Mouse (Mus musculus) MEL (cell line): ENCODE results near the gene Sgk2. TPM values are rescaled to one million over a fixed set of nuclear protein-coding genes. Genes with fewer than 3 reads are reported as not detected.

Experiments
- DNase-seq: peaks from one replicate; pipeline ENCODE4 v3.0.0; 2011; ENCODE audit warnings: low read depth, low spot score
- H3K27ac ChIP-seq: 2 replicates; pipeline ENCODE4 v1.5.1; 2012; ENCODE audit warnings: low read depth, mild to moderate bottlenecking, control low read depth, low read length, moderate library complexity; ENCODE audit not compliant: control insufficient read depth
- H3K27me3 ChIP-seq, 2 experiments: fragments of 150-350 bp in 1 of 2; sonication (generic) in 1 of 2; 2 replicates each; pipeline ENCODE4 v1.6.1; 2012; ENCODE audit warnings: low read length in 2 of 2, mild to moderate bottlenecking in 2 of 2, improper control_type of control experiment in 1 of 2, moderate library complexity in 1 of 2; ENCODE audit not compliant: insufficient read depth in 2 of 2, control insufficient read depth in 1 of 2
- H3K36me3 ChIP-seq, 2 experiments: 2 replicates each; pipeline ENCODE4 v1.6.1; 2012 to 2014; ENCODE audit warnings: low read length in 2 of 2, improper control_type of control experiment in 1 of 2, inconsistent platforms in 1 of 2, mild to moderate bottlenecking in 1 of 2; ENCODE audit not compliant: insufficient read depth in 2 of 2, control insufficient read depth in 1 of 2
- H3K4me1 ChIP-seq, 2 experiments: fragments of 150-350 bp in 1 of 2; sonication (generic) in 1 of 2; 2 replicates each; pipeline ENCODE4 v1.6.1; 2012; ENCODE audit warnings: low read length in 2 of 2, improper control_type of control experiment in 1 of 2, mild to moderate bottlenecking in 1 of 2; ENCODE audit not compliant: insufficient read depth in 2 of 2, control insufficient read depth in 1 of 2
- H3K4me3 ChIP-seq, 2 experiments: fragments of 150-350 bp in 1 of 2; sonication (generic) in 1 of 2; 2 replicates each; pipeline ENCODE4 v1.5.1; 2012; ENCODE audit warnings: low read depth in 2 of 2, low read length in 2 of 2, mild to moderate bottlenecking in 2 of 2, moderate library complexity in 2 of 2, control low read depth in 1 of 2, improper control_type of control experiment in 1 of 2; ENCODE audit not compliant: control insufficient read depth in 1 of 2, insufficient read depth in 1 of 2
- H3K79me2 ChIP-seq: 2 replicates; pipeline ENCODE4 v1.6.1; 2012; ENCODE audit warnings: mild to moderate bottlenecking, low read length, moderate library complexity; ENCODE audit not compliant: control insufficient read depth, poor library complexity, insufficient read depth
- H3K9ac ChIP-seq: 2 replicates; pipeline ENCODE4 v1.6.1; 2012; ENCODE audit warnings: low read depth, mild to moderate bottlenecking, control low read depth, low read length, moderate library complexity; ENCODE audit not compliant: control insufficient read depth, poor library complexity, severe bottlenecking
- H3K9me3 ChIP-seq: fragments of 150-350 bp; sonication (generic); replicated peaks from 2 replicates; pipeline ENCODE4 v1.6.1; 2012; ENCODE audit warnings: mild to moderate bottlenecking, low read length, improper control_type of control experiment, moderate library complexity; ENCODE audit not compliant: insufficient read depth
- BHLHE40 ChIP-seq: IDR thresholded peaks from 2 replicates; pipeline ENCODE4 v1.6.1; 2012; ENCODE audit warnings: low read depth, mild to moderate bottlenecking, inconsistent platforms, low read length, improper control_type of control experiment, borderline replicate concordance
- CHD2 ChIP-seq: IDR thresholded peaks from 2 replicates; pipeline ENCODE4 v1.6.1; 2011; ENCODE audit warnings: low read length, improper control_type of control experiment
- CTCF ChIP-seq, 3 experiments: IDR thresholded peaks in 2 of 3; conservative IDR thresholded peaks in 1 of 3; 2 replicates each; pipeline ENCODE4 v1.5.1; 2011 to 2012; ENCODE audit warnings: low read length in 3 of 3, low read depth in 2 of 3, mild to moderate bottlenecking in 2 of 3, improper control_type of control experiment in 1 of 3, inconsistent platforms in 1 of 3, mixed read lengths in 1 of 3, moderate library complexity in 1 of 3; ENCODE audit not compliant: control insufficient read depth in 1 of 3, insufficient read depth in 1 of 3, poor library complexity in 1 of 3, severe bottlenecking in 1 of 3
- E2F4 ChIP-seq: IDR thresholded peaks from 2 replicates; pipeline ENCODE4 v1.6.1; 2011; ENCODE audit warnings: low read depth, low read length, improper control_type of control experiment, borderline replicate concordance
- ETS1 ChIP-seq: IDR thresholded peaks from 2 replicates; pipeline ENCODE4 v1.6.1; 2012; ENCODE audit warnings: low read depth, mild to moderate bottlenecking, inconsistent platforms, low read length, improper control_type of control experiment, moderate library complexity
- GATA1 ChIP-seq: IDR thresholded peaks from 2 replicates; pipeline ENCODE4 v1.6.1; 2011; ENCODE audit warnings: low read depth, low read length, improper control_type of control experiment
- JUND ChIP-seq: IDR thresholded peaks from 2 replicates; pipeline ENCODE4 v1.6.1; 2011; ENCODE audit warnings: low read depth, mild to moderate bottlenecking, improper control_type of control experiment, low read length
- KAT2A ChIP-seq: conservative IDR thresholded peaks from 2 replicates; pipeline ENCODE4 v1.6.1; 2012; ENCODE audit warnings: low read depth, low read length, improper control_type of control experiment, inconsistent platforms
- MXI1 ChIP-seq: IDR thresholded peaks from 2 replicates; pipeline ENCODE4 v1.6.1; 2011; ENCODE audit warnings: mild to moderate bottlenecking, low read depth, low read length, improper control_type of control experiment
- MYC ChIP-seq: IDR thresholded peaks from 2 replicates; pipeline ENCODE4 v1.6.1; 2011; ENCODE audit warnings: low read depth, mild to moderate bottlenecking, low read length, improper control_type of control experiment, moderate library complexity
- NELFE ChIP-seq: IDR thresholded peaks from 2 replicates; pipeline ENCODE4 v1.6.1; 2011; ENCODE audit warnings: low read depth, low read length, improper control_type of control experiment
- NRF1 ChIP-seq: IDR thresholded peaks from 2 replicates; pipeline ENCODE4 v1.6.1; 2014; ENCODE audit warnings: low read depth, mild to moderate bottlenecking, inconsistent platforms, low read length, improper control_type of control experiment, moderate library complexity; ENCODE audit not compliant: poor library complexity, insufficient read depth, severe bottlenecking
- POLR2A ChIP-seq, 2 experiments: IDR thresholded peaks; 2 replicates each; pipeline ENCODE4 v1.6.1; 2011 to 2012; ENCODE audit warnings: low read length in 2 of 2, mild to moderate bottlenecking in 2 of 2, control low read depth in 1 of 2, improper control_type of control experiment in 1 of 2, low read depth in 1 of 2, moderate library complexity in 1 of 2; ENCODE audit not compliant: control insufficient read depth in 1 of 2, insufficient read depth in 1 of 2, poor library complexity in 1 of 2
- RAD21 ChIP-seq: IDR thresholded peaks from 2 replicates; pipeline ENCODE4 v1.6.1; 2011; ENCODE audit warnings: mild to moderate bottlenecking, low read depth, low read length, improper control_type of control experiment
- RCOR1 ChIP-seq: IDR thresholded peaks from 2 replicates; pipeline ENCODE4 v1.6.1; 2012; ENCODE audit warnings: low read depth, mild to moderate bottlenecking, inconsistent platforms, low read length, improper control_type of control experiment
- SIN3A ChIP-seq: IDR thresholded peaks from 2 replicates; pipeline ENCODE4 v1.6.1; 2012; ENCODE audit warnings: low read length, improper control_type of control experiment, inconsistent platforms
- TAL1 ChIP-seq: IDR thresholded peaks from 2 replicates; pipeline ENCODE4 v1.6.1; 2012; ENCODE audit warnings: mild to moderate bottlenecking, inconsistent platforms, low read length, moderate library complexity, mixed read lengths
- TBP ChIP-seq: IDR thresholded peaks from 2 replicates; pipeline ENCODE4 v1.8.0; 2011; ENCODE audit warnings: low read depth, low read length, improper control_type of control experiment
- UBTF ChIP-seq: IDR thresholded peaks from 2 replicates; pipeline ENCODE4 v1.6.1; 2012; ENCODE audit warnings: low read depth, mild to moderate bottlenecking, inconsistent platforms, low read length, improper control_type of control experiment, moderate library complexity, borderline replicate concordance; ENCODE audit not compliant: insufficient read depth
- USF1 ChIP-seq: IDR thresholded peaks from 2 replicates; pipeline ENCODE4 v1.6.1; 2014; ENCODE audit warnings: low read depth, mild to moderate bottlenecking, inconsistent platforms, low read length, improper control_type of control experiment, moderate library complexity
- USF2 ChIP-seq, 2 experiments: IDR thresholded peaks; 2 replicates each; pipeline ENCODE4 v1.6.1; 2011 to 2012; ENCODE audit warnings: improper control_type of control experiment in 2 of 2, low read length in 2 of 2, borderline replicate concordance in 1 of 2, inconsistent platforms in 1 of 2, low read depth in 1 of 2, mild to moderate bottlenecking in 1 of 2; ENCODE audit not compliant: insufficient read depth in 1 of 2
- polyA plus RNA-seq, 2 experiments: library from polyadenylated mRNA; stranded (reverse) in 1 of 2; unstranded in 1 of 2; fragments of >175 nt in 1 of 2; fragments of >200 nt in 1 of 2; gene quantifications; 2 replicates each; pipeline versions ENCODE4 v1.2.1 to v1.2.4; 2012; ENCODE audit warnings: low replicate concordance in 2 of 2, low read depth in 1 of 2; ENCODE audit not compliant: insufficient read length in 2 of 2, insufficient read depth in 1 of 2, missing spikeins in 1 of 2
- total RNA-seq: library from RNA; depleted of rRNA; stranded (reverse); fragments of 300-350 nt; gene quantifications from 2 replicates; pipeline ENCODE4 v1.2.3, GENCODE M21; 2012

The Sgk2 gene
- total and polyA plus RNA-seq, 3 experiments: not detected

GRCm38 (mm10) chr2:162970896-162971295 lies 16.2 kb upstream of the Sgk2 start:
- no peak for DNase-seq
- TF ChIP-seq NELFE (no peak), KAT2A (no peak), TBP (no peak), POLR2A (IDR thresholded peaks at IDR 0.05; ENCODE audit: control insufficient read depth in 1 of 2, insufficient read depth in 1 of 2, low read depth in 1 of 2, low read length in 2 of 2, poor library complexity in 1 of 2) (no peak), RAD21 (no peak), JUND (no peak), ETS1 (no peak), MYC (no peak), MXI1 (no peak), BHLHE40 (no peak), NRF1 (no peak), USF1 (no peak), UBTF (no peak), CHD2 (no peak), GATA1 (no peak), RCOR1 (no peak), USF2 (IDR thresholded peaks at IDR 0.05; ENCODE audit: borderline replicate concordance in 1 of 2, insufficient read depth in 1 of 2, low read depth in 1 of 2, low read length in 2 of 2) (no peak), TAL1 (no peak)
- Histone ChIP-seq H3K36me3 (no peaks in the 10 kb centered on the region), H3K27ac (no peak overlapping the region), H3K9me3 (no peaks in the 10 kb centered on the region), H3K27me3 (no peaks in the 10 kb centered on the region), H3K4me3 (no peak overlapping the region), H3K9ac (no peak overlapping the region), H3K79me2 (no peaks in the 10 kb centered on the region), H3K4me1 (peaks cover 0 to 5% of the 10 kb centered on the region in 2 experiments; a peak in 1 of 4 replicates)

- H3K27ac ChIP-seq: no peak overlapping the region
- TF ChIP-seq E2F4 (no peak), CTCF (IDR thresholded peaks at IDR 0.05 in 2 of 3, conservative IDR thresholded peaks at IDR 0.05 in 1 of 3; ENCODE audit: control insufficient read depth in 1 of 3, insufficient read depth in 1 of 3, low read depth in 2 of 3, low read length in 3 of 3, poor library complexity in 1 of 3, severe bottlenecking in 1 of 3) (no peak), SIN3A (no peak), CHD2 (no peak), MYC (no peak), ETS1 (no peak)
- no peak overlapping the region for H3K4me3 ChIP-seq
- H3K4me1 ChIP-seq: peaks cover 0 to 5% of the 10 kb centered on the region in 2 experiments; a peak in 1 of 4 replicates
- no peaks in the 10 kb centered on the region for H3K79me2 ChIP-seq
- no peaks in the 10 kb centered on the region for H3K36me3 ChIP-seq
- no peaks in the 10 kb centered on the region for H3K27me3 ChIP-seq
- no peak overlapping the region for H3K9ac ChIP-seq
- H3K9me3 ChIP-seq: no peaks in the 10 kb centered on the region
- no peak for DNase-seq
Measured at GRCm38 (mm10) chr2:162972752-162973151, 14.4 kb upstream of the Sgk2 start.
